Mouse (Mus musculus): ENCODE measurements around the gene Nova1. TPM values are rescaled to one million over a fixed set of nuclear protein-coding genes. Genes with fewer than 3 reads are reported as not detected.

The Nova1 gene
- polyA plus RNA-seq, 1 experiment from 2014 or later: 3.4 TPM

GRCm38 (mm10) chr12:46645365-46645962, 173.3 kb downstream of the Nova1 start:
- ATAC-seq (ENCODE audit: insufficient number of reproducible peaks, insufficient read depth, low FRiP score, low TSS enrichment): no peak
- no peaks in the 10 kb centered on the region for H3K36me3 ChIP-seq
- H3K4me3 ChIP-seq: no peak overlapping the region
- no peaks in the 10 kb centered on the region for H3K4me1 ChIP-seq
- no peaks in the 10 kb centered on the region for H3K9me3 ChIP-seq
- WGBS: 80% methylated on average over 6 of the region's 6 CpGs
- H3K27me3 ChIP-seq: no peaks in the 10 kb centered on the region
- H3K4me2 ChIP-seq (replicated peaks): no peak overlapping the region
- H3K9ac ChIP-seq: no peak overlapping the region
- H3K27ac ChIP-seq: no peak overlapping the region

Measured in embryonic facial prominence, embryonic 12.5 days (tissue).